In the genomic region with DNA sequence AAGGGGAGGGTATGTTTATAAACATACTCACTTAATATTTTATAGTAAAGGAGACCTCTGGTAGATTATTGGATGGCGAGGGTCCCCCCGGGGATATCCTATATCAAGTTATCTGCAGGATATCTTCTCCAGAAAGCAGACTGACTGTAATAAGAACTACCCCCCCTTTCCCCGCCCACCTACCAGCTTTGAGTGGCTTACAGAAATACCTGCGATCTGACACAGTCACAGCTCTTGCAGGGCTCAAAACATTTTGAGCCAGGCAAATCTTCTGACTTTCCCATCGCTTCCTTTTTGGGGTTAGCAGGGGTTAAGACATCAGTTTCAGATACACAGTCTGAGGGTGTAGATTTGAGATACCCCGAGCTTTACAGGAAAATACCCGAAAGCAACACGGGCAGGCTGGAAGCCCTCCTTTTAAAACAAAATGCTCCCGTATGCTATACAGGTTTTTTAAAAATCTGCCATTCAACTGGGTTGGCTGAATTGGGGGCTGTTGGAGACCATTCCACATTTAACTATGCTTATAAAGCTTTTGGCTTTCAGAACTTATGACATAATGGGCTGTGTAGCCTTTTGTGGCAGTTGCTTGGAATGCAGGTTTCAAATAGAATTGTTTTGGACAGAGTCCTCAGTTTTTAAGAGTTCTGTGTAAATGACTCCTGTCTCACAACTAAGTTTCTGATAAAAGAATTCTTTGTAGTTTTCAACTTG, we compare ENCODE assay signal across 8 mouse cellular contexts. TPM values are rescaled to one million over a fixed set of nuclear protein-coding genes. Genes with fewer than 3 reads are reported as not detected.
A peak's percentile ranks its signal among the peaks of the same experiment; 100 is the strongest.
DNase-seq lines count a peak whose midpoint lies in the region; ATAC-seq lines count a peak whose summit lies in the region.

No protein-coding gene starts in this region.

- peaks cover 44% of the 10 kb centered on the region for H3K4me1 ChIP-seq in heart, embryonic 10.5 days
- H3K4me1 ChIP-seq in heart, embryonic 14.5 days (ENCODE audit: control insufficient read depth in 2 of 2, insufficient read depth in 2 of 2, low read length in 2 of 2), result peaks cover 18 to 53% of the 10 kb centered on the region in 2 experiments
- peaks cover 9% of the 10 kb centered on the region for H3K4me1 ChIP-seq in liver, embryonic 16.5 days (ENCODE audit: control insufficient read depth, low read depth, low read length)
- H3K4me1 ChIP-seq in stomach, embryonic 16.5 days (ENCODE audit: control insufficient read depth, insufficient read depth, low read length), result peaks cover 22% of the 10 kb centered on the region

- H3K4me2 ChIP-seq in heart, embryonic 14.5 days (ENCODE audit: low read length), result peak overlapping the region; percentile 87
- H3K4me2 ChIP-seq in liver, embryonic 16.5 days (ENCODE audit: low read depth, low read length), result peak overlapping the region; percentile 91; the same call in 1 of the 2 replicates
- H3K4me2 ChIP-seq in stomach, embryonic 16.5 days (ENCODE audit: low read depth, low read length), result peak overlapping the region; percentile 93

- H3K9ac ChIP-seq in heart, embryonic 14.5 days (ENCODE audit: low read length), result peak overlapping the region; percentile 98
- no peak overlapping the region for H3K9ac ChIP-seq in liver, embryonic 16.5 days (ENCODE audit: low read depth, low read length)
- H3K9ac ChIP-seq in stomach, embryonic 16.5 days (ENCODE audit: low read length), result peak overlapping the region; percentile 57

- H3K4me3 ChIP-seq in heart, embryonic 10.5 days, result peak overlapping the region; percentile 82
- peak overlapping the region; percentile 89 to 100 for H3K4me3 ChIP-seq in heart, embryonic 14.5 days (ENCODE audit: control insufficient read depth in 1 of 2, insufficient read depth in 1 of 2, low read depth in 1 of 2, low read length in 2 of 2)
- no peak overlapping the region for H3K4me3 ChIP-seq in liver, embryonic 16.5 days (ENCODE audit: low read depth, low read length)
- H3K4me3 ChIP-seq in stomach, embryonic 16.5 days (replicated peaks; ENCODE audit: low read length), result peak overlapping the region; percentile 89

- no peak for ATAC-seq in heart, embryonic 14.5 days (ENCODE audit: insufficient number of reproducible peaks, insufficient read depth, low FRiP score, low read depth)
- no peak for ATAC-seq in liver, embryonic 16.5 days (ENCODE audit: low read depth)
- ATAC-seq in stomach, embryonic 16.5 days (ENCODE audit: insufficient read depth, low FRiP score), result no peak

- H3K27me3 ChIP-seq in heart, embryonic 10.5 days (ENCODE audit: insufficient read depth, poor library complexity, severe bottlenecking), result no peaks in the 10 kb centered on the region
- no peaks in the 10 kb centered on the region for H3K27me3 ChIP-seq in heart, embryonic 14.5 days (ENCODE audit: control insufficient read depth, insufficient read depth, low read length)
- peaks cover 7% of the 10 kb centered on the region for H3K27me3 ChIP-seq in liver, embryonic 16.5 days (ENCODE audit: control insufficient read depth, insufficient read depth, low read depth, low read length)
- no peaks in the 10 kb centered on the region for H3K27me3 ChIP-seq in stomach, embryonic 16.5 days (ENCODE audit: control insufficient read depth, insufficient read depth, low read length)

- 15% methylated on average over 9 of the region's 9 CpGs for WGBS in heart, embryonic 10.5 days
- WGBS in heart, embryonic 14.5 days, result 7% methylated on average over 9 of the region's 9 CpGs
- 16% methylated on average over 9 of the region's 9 CpGs for WGBS in liver, embryonic 16.5 days (ENCODE audit: insufficient replicate concordance)
- 20% methylated on average over 9 of the region's 9 CpGs for WGBS in stomach, embryonic 16.5 days

- H3K27ac ChIP-seq in heart, embryonic 10.5 days, result peak overlapping the region; percentile 98
- peak overlapping the region; percentile 21 to 99; a peak in 3 of 4 replicates for H3K27ac ChIP-seq in heart, embryonic 14.5 days (replicated peaks in 1 of 2; ENCODE audit: control insufficient read depth in 1 of 2, insufficient read depth in 1 of 2, low read depth in 2 of 2, low read length in 2 of 2)
- H3K27ac ChIP-seq in liver, embryonic 16.5 days (ENCODE audit: low read length), result no peak overlapping the region
- H3K27ac ChIP-seq in stomach, embryonic 16.5 days (ENCODE audit: low read length), result no peak overlapping the region

- no peak for DNase-seq in heart, embryonic 10.5 days (ENCODE audit: low spot score)
- DNase-seq in heart, postnatal 36 days, result no peak
- DNase-seq in NIH3T3 (ENCODE audit: low read depth), result peak; percentile 70
- no peak for DNase-seq in urinary bladder, postnatal 4 days (ENCODE audit: low spot score in 2 of 2)
- DNase-seq in right cerebral cortex, postnatal 4 days, result no peak

- intact Hi-C loops in heart, postnatal 36 days (cut with DNase I), result loop anchor here (2.0 to 5.0 kb wide), 2 partner anchors 81 to 175 kb away; no protein-coding TSS in a partner anchor

- 0 out of 2 replicates have a peak, but pooled peaks cover 2% of the 10 kb centered on the region for H3K36me3 ChIP-seq in heart, embryonic 10.5 days
- no peaks in the 10 kb centered on the region for H3K36me3 ChIP-seq in heart, embryonic 14.5 days (ENCODE audit: control insufficient read depth, insufficient read depth, low read length)
- H3K36me3 ChIP-seq in liver, embryonic 16.5 days (ENCODE audit: control insufficient read depth, insufficient read depth), result no peaks in the 10 kb centered on the region
- no peaks in the 10 kb centered on the region for H3K36me3 ChIP-seq in stomach, embryonic 16.5 days (ENCODE audit: control insufficient read depth, insufficient read depth, low read length)

- no peaks in the 10 kb centered on the region for H3K9me3 ChIP-seq in heart, embryonic 10.5 days
- no peaks in the 10 kb centered on the region for H3K9me3 ChIP-seq in heart, embryonic 14.5 days (ENCODE audit: control insufficient read depth, low read length)
- no peaks in the 10 kb centered on the region for H3K9me3 ChIP-seq in liver, embryonic 16.5 days (replicated peaks; ENCODE audit: control insufficient read depth, low read length)
- no peaks in the 10 kb centered on the region for H3K9me3 ChIP-seq in stomach, embryonic 16.5 days (replicated peaks; ENCODE audit: control insufficient read depth, low read length)

RNA-seq across cellular contexts. Expression of a gene that starts 2.0 kb away (rescaled TPM):
- polyA plus RNA-seq in heart, embryonic 10.5 days (2016; fragmentation: Nextera tagmentation; extraction: Ambion mirVana), result 20.1 and 20.4 TPM in 2 replicates
- 10 to 100 TPM; 33.4 to 39.1 TPM for total RNA-seq in heart, postnatal 36 days (2021)
- 26.7 and 27.0 TPM in 2 replicates for polyA plus RNA-seq in heart, embryonic 14.5 days (2014; fragmentation: Nextera tagmentation; extraction: Ambion mirVana)
- polyA plus RNA-seq in liver, embryonic 16.5 days (2015; fragmentation: Nextera tagmentation; extraction: Ambion mirVana), result 3.7 and 3.8 TPM in 2 replicates
- polyA plus RNA-seq in stomach, embryonic 16.5 days (2015; fragmentation: Nextera tagmentation; extraction: Ambion mirVana), result 35.9 and 39.7 TPM in 2 replicates

Comparison
In these comparisons a context has a peak if more than half of its experiments do, and no peak if none do; other contexts are left out.
1. H3K27ac ChIP-seq: peak in heart, embryonic 10.5 days (single experiment) and heart, embryonic 14.5 days (2 of 2); none in liver, embryonic 16.5 days (single experiment) and stomach, embryonic 16.5 days (single experiment).
2. Peak in every context shown above with its lines, with median percentiles within 50 percentile points of each other: H3K4me2 ChIP-seq.